Mouse (Mus musculus) spleen, adult 2 months (tissue): Measurements from ENCODE around the gene Stk11. TPM values are rescaled to one million over a fixed set of nuclear protein-coding genes. Genes with fewer than 3 reads are reported as not detected.

Source experiments
- DNase-seq, 2 experiments: peaks; one replicate each; pipeline versions ENCODE4 v3.0.0 to v3.0.0-alpha.2; 2012 to 2021; ENCODE audit warnings: low spot score in 2 of 2, low read depth in 1 of 2
- H3K27ac ChIP-seq: fragments of 200-500 bp; 2 replicates; pipeline ENCODE4 v1.5.1; 2012; ENCODE audit warnings: low read length, inconsistent platforms; ENCODE audit not compliant: insufficient read depth
- H3K27me3 ChIP-seq: fragments of 200-500 bp; 2 replicates; pipeline ENCODE4 v1.6.1; 2012; ENCODE audit warnings: mild to moderate bottlenecking, moderate library complexity, low read length, inconsistent platforms; ENCODE audit not compliant: control insufficient read depth, insufficient read depth
- H3K36me3 ChIP-seq: fragments of 200-500 bp; 2 replicates; pipeline ENCODE4 v1.6.1; 2012; ENCODE audit warnings: mild to moderate bottlenecking, low read length, inconsistent platforms; ENCODE audit not compliant: control insufficient read depth, insufficient read depth
- H3K4me1 ChIP-seq: fragments of 200-500 bp; 2 replicates; pipeline ENCODE4 v1.6.1; 2011; ENCODE audit warnings: inconsistent platforms; ENCODE audit not compliant: control insufficient read depth, insufficient read depth, insufficient read length
- H3K4me3 ChIP-seq: fragments of 200-500 bp; 2 replicates; pipeline ENCODE4 v1.5.1; 2011; ENCODE audit warnings: mild to moderate bottlenecking, inconsistent platforms; ENCODE audit not compliant: insufficient read depth, insufficient read length; ENCODE audit errors: extremely low read depth
- CTCF ChIP-seq: fragments of 200-500 bp; IDR thresholded peaks from 2 replicates; pipeline ENCODE4 v1.5.1; 2011; ENCODE audit warnings: mild to moderate bottlenecking, inconsistent platforms; ENCODE audit not compliant: insufficient read depth, insufficient read length, insufficient replicate concordance; ENCODE audit errors: extremely low read depth
- POLR2A ChIP-seq: fragments of 200-500 bp; IDR thresholded peaks from 2 replicates; pipeline ENCODE4 v1.6.1; 2011; ENCODE audit warnings: low read depth, low read length, inconsistent platforms
- WGBS: fragments of 180-500 bp; shearing (Covaris S2); methylation state at CpG from one replicate; pipeline ENCODE4 v1.1.7; 2018; 5-methylcytosine and 5-hydroxymethylcytosine counted together
- polyA plus RNA-seq: library from polyadenylated mRNA; depleted of rRNA; stranded (reverse); fragments of >200 nt; gene quantifications from 2 replicates; pipeline ENCODE4 v1.2.3, GENCODE M21; 2012; rRNA removed

The Stk11 gene
- polyA plus RNA-seq, 1 experiment = 120 TPM

DNA sequence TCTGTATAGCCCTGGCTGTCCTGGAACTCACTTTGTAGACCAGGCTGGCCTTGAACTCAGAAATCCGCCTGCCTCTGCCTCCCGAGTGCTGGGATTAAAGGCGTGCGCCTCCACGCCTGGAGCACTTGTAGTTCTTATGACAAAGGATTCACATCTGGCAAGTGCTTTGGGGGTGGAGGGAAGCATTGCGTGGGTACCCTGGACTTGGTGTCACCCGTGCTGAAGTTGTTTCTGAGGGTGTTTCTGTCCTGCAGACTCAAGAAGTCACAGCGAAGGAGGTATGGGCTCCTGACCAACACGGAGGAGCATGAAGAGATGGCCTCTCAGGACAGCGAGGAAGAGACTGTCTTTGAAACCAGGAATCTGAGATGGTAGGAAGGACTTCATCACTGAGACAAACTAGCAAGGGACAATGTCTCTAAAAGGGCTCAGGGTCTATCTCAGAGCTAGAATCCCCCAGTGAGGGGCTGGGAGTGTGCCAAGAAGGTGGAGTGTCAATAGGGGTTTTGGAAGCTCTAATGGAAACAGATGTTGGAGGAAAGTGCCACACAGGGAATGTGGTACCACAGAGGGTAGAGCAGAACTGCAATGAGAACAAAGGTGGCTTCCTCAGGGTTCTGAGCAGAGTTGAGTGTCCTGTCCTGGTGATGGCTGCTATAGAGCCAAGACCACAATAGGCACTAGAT is 58.5 kb downstream of the Stk11 start:
- Histone ChIP-seq H3K4me3 (no peak overlapping the region), H3K27me3 (peaks cover under 1% of the 10 kb centered on the region; the same call in 1 of the 2 replicates), H3K4me1 (peaks cover 12% of the 10 kb centered on the region), H3K36me3 (peaks cover 25% of the 10 kb centered on the region), H3K27ac (no peak overlapping the region)
- no peak for TF ChIP-seq POLR2A
- no peak for TF ChIP-seq CTCF
- no peak for DNase-seq
- 88% methylated on average over 10 of the region's 10 CpGs for WGBS

DNA sequence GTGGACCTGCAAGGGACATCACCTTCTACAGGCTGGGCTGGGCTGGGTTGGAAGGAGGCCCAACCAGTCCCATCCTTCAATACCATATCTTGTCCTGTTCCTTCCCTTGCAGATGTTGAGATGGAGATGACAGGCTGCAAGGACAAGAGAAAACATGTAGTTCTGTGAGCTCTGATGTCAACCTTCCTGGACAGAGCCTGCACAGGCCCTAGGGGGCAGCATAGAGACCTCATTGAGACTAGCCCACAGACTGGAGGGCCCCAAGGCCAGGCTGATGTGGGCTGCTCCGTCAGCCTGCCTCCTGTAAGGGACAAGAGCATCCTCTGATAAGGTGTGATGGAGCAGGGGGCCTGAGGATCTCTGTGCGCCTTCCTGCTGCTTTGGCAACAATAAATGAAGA is 59.1 kb downstream of the Stk11 start:
- Histone ChIP-seq H3K27ac (no peak overlapping the region), H3K4me1 (peaks cover 12% of the 10 kb centered on the region), H3K4me3 (no peak overlapping the region), H3K27me3 (peaks cover 6% of the 10 kb centered on the region), H3K36me3 (peaks cover 24% of the 10 kb centered on the region)
- no peak for DNase-seq
- WGBS = 62% methylated on average over 2 of the region's 2 CpGs
- TF ChIP-seq CTCF (peak; percentile 33; the same call in 1 of the 2 replicates), POLR2A (no peak)

DNA sequence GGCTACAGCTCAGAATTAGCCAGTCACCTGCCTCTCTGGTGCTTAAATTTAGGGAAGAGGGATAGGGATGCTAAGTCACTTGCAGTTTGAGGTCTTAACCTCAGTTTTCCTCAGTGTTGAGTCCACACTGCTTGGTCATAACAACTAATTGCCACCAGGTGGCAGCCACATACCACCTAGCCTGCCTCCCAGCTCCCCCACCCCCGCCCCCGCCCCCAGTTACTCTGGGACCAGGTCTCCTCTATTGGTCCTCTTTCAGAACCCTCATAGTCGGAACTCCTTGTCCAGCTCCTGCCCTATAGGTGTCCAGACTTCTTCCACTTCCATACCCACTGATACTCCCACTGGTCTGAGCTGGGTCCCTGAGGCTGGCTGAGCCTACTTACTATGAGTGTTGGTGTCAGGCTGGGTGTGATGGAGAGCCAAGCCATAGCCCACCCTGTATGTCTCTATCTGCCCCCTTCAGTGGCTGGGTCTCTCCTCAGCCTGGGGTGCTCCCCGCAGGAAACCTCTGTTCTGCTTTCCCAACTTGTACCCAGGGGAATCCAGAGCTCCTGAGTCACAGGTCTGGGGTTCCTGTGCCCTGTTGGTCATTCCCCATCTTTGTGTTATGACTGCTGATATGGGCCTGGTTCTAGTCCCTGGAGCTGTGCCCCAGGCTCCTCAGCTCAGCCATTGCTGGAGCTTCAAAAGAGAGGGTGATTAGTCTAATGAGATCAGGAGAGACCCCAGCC is 60.1 kb downstream of the Stk11 start:
- H3K4me1 ChIP-seq = peaks cover 11% of the 10 kb centered on the region
- no peak for TF ChIP-seq POLR2A
- peak; percentile 38; the same call in 1 of the 2 replicates for TF ChIP-seq CTCF
- peaks cover 9% of the 10 kb centered on the region for H3K27me3 ChIP-seq
- no peak for DNase-seq
- peaks cover 14% of the 10 kb centered on the region for H3K36me3 ChIP-seq
- WGBS = 41% methylated on average over 4 of the region's 4 CpGs
- H3K27ac ChIP-seq = no peak overlapping the region
- no peak overlapping the region for H3K4me3 ChIP-seq

GRCm38 (mm10) chr10:80176270-80176834 is 60.7 kb downstream of the Stk11 start:
- no peak overlapping the region for H3K27ac ChIP-seq
- WGBS = 90% methylated on average over 5 of the region's 5 CpGs
- TF ChIP-seq POLR2A = no peak
- TF ChIP-seq CTCF = no peak
- no peak overlapping the region for H3K4me3 ChIP-seq
- H3K27me3 ChIP-seq = peaks cover 9% of the 10 kb centered on the region
- peaks cover 11% of the 10 kb centered on the region for H3K4me1 ChIP-seq
- DNase-seq = no peak
- peaks cover 9% of the 10 kb centered on the region for H3K36me3 ChIP-seq

GRCm38 (mm10) chr10:80177441-80178279 is 62.1 kb downstream of the Stk11 start:
- Histone ChIP-seq H3K4me3 (no peak overlapping the region), H3K4me1 (peaks cover 6% of the 10 kb centered on the region; the same call in 1 of the 2 replicates), H3K27me3 (peaks cover 9% of the 10 kb centered on the region), H3K27ac (no peak overlapping the region), H3K36me3 (no peaks in the 10 kb centered on the region)
- DNase-seq = no peak
- TF ChIP-seq POLR2A = no peak
- TF ChIP-seq CTCF = no peak
- 87% methylated on average over 7 of the region's 7 CpGs for WGBS

GRCm38 (mm10) chr10:80179068-80180051 is 63.8 kb downstream of the Stk11 start, which contains the start of gene Efna2:
Gene Efna2, plus strand, starts transcription at chr10:80179482.
- peaks cover 9% of the 10 kb centered on the region for H3K27me3 ChIP-seq
- peaks cover 3% of the 10 kb centered on the region; the same call in 1 of the 2 replicates for H3K4me1 ChIP-seq
- WGBS = 5% methylated on average over 83 of the region's 106 CpGs
- no peak for DNase-seq
- TF ChIP-seq POLR2A (no peak), CTCF (no peak)
- peak within 1 kb of the TSS; percentile 36; the same call in 1 of the 2 replicates for H3K4me3 ChIP-seq
- H3K36me3 ChIP-seq = no peaks in the 10 kb centered on the region
- no peak within 1 kb of the TSS for H3K27ac ChIP-seq

Other genes starting within 250 kb of the Stk11 start
- 25.6 and 39.2 TPM in 2 replicates for gene Prtn3, start 241.3 kb upstream of the Stk11 start, polyA plus RNA-seq
- gene Plppr3, start 241.2 kb upstream of the Stk11 start, polyA plus RNA-seq = 3.6 and 4.0 TPM in 2 replicates
- gene Elane, start 229.6 kb upstream of the Stk11 start, polyA plus RNA-seq = 33.0 and 61.9 TPM in 2 replicates
- gene Cfd, start 224.9 kb upstream of the Stk11 start, polyA plus RNA-seq = 71.5 and 138 TPM in 2 replicates
- gene Med16, start 206.9 kb upstream of the Stk11 start, polyA plus RNA-seq = 46.4 and 73.7 TPM in 2 replicates
- gene Gm26602, start 204.9 kb upstream of the Stk11 start, polyA plus RNA-seq = not detected in 2 replicates
- gene Kiss1r, start 198.8 kb upstream of the Stk11 start, polyA plus RNA-seq = 5.3 and 6.3 TPM in 2 replicates
- gene R3hdm4, start 194.6 kb upstream of the Stk11 start, polyA plus RNA-seq = 117 and 150 TPM in 2 replicates
- gene Arid3a, start 188.8 kb upstream of the Stk11 start, polyA plus RNA-seq = 15.0 and 23.2 TPM in 2 replicates
- 41.2 and 51.6 TPM in 2 replicates for gene Wdr18, start 155.7 kb upstream of the Stk11 start, polyA plus RNA-seq
- 0.12 and 0.16 TPM in 2 replicates for gene Grin3b, start 145.1 kb upstream of the Stk11 start, polyA plus RNA-seq
- 266 and 371 TPM in 2 replicates for gene Tmem259, start 131.5 kb upstream of the Stk11 start, polyA plus RNA-seq
- 297 and 409 TPM in 2 replicates for gene Cnn2, start 127.2 kb upstream of the Stk11 start, polyA plus RNA-seq
- gene Abca7, start 119.3 kb upstream of the Stk11 start, polyA plus RNA-seq = 50.4 and 64.5 TPM in 2 replicates
- 492 and 574 TPM in 2 replicates for gene Arhgap45, start 99.2 kb upstream of the Stk11 start, polyA plus RNA-seq
- gene Polr2e, start 76.0 kb upstream of the Stk11 start, polyA plus RNA-seq = 139 and 182 TPM in 2 replicates
- 238 and 259 TPM in 2 replicates for gene Gpx4, start 68.6 kb upstream of the Stk11 start, polyA plus RNA-seq
- gene Sbno2, start 10.2 kb upstream of the Stk11 start, polyA plus RNA-seq = 95.0 and 122 TPM in 2 replicates
- gene Atp5d, start 22.8 kb downstream of the Stk11 start, polyA plus RNA-seq = 592 and 782 TPM in 2 replicates
- 11.9 and 13.4 TPM in 2 replicates for gene Cbarp, start 25.0 kb downstream of the Stk11 start, polyA plus RNA-seq
- gene Midn, start 32.5 kb downstream of the Stk11 start, polyA plus RNA-seq = 128 and 157 TPM in 2 replicates
- 144 and 151 TPM in 2 replicates for gene Cirbp, start 50.2 kb downstream of the Stk11 start, polyA plus RNA-seq
- 10.8 TPM in 2 replicates for gene 1600002K03Rik, start 57.1 kb downstream of the Stk11 start, polyA plus RNA-seq
- gene Efna2, start 63.7 kb downstream of the Stk11 start, polyA plus RNA-seq = 1.3 and 1.8 TPM in 2 replicates
- 35.1 and 42.8 TPM in 2 replicates for gene Mum1, start 110.6 kb downstream of the Stk11 start, polyA plus RNA-seq
- gene Ndufs7, start 133.3 kb downstream of the Stk11 start, polyA plus RNA-seq = 314 and 402 TPM in 2 replicates
- gene Gamt, start 145.2 kb downstream of the Stk11 start, polyA plus RNA-seq = 19.7 and 23.5 TPM in 2 replicates
- 66.8 and 74.5 TPM in 2 replicates for gene Dazap1, start 145.7 kb downstream of the Stk11 start, polyA plus RNA-seq
- 2,107 and 2,204 TPM in 2 replicates for gene Rps15, start 176.7 kb downstream of the Stk11 start, polyA plus RNA-seq
- 0.68 and 1.00 TPM in 2 replicates for gene Apc2, start 180.2 kb downstream of the Stk11 start, polyA plus RNA-seq
- gene 2310011J03Rik, start 204.7 kb downstream of the Stk11 start, polyA plus RNA-seq = 40.6 and 56.7 TPM in 2 replicates
- gene Pcsk4, start 213.7 kb downstream of the Stk11 start, polyA plus RNA-seq = 6.2 and 10.0 TPM in 2 replicates
- gene Reep6, start 214.2 kb downstream of the Stk11 start, polyA plus RNA-seq = 2.1 and 2.5 TPM in 2 replicates
- gene Adamtsl5, start 232.6 kb downstream of the Stk11 start, polyA plus RNA-seq = 8.8 and 14.3 TPM in 2 replicates
- gene Plk5, start 240.7 kb downstream of the Stk11 start, polyA plus RNA-seq = 0.04 TPM in 1 of 2 replicates, not detected in the other